Mouse (Mus musculus): ENCODE results near the gene Fam49a.

- TF ChIP-seq CTCF (IDR thresholded peaks at IDR 0.05; ENCODE audit: low read depth, low read length) = no peak
- TF ChIP-seq POLR2AphosphoS5 (IDR thresholded peaks at IDR 0.05; ENCODE audit: insufficient replicate concordance, low read depth, low read length) = no peak
- no peak for TF ChIP-seq TAL1 (conservative IDR thresholded peaks at IDR 0.05; ENCODE audit: low read depth, low read length)
- no peak for TF ChIP-seq GATA1 (IDR thresholded peaks at IDR 0.05; ENCODE audit: borderline replicate concordance, low read length)
- no peak for TF ChIP-seq GATA2 (IDR thresholded peaks at IDR 0.05; ENCODE audit: borderline replicate concordance, low read depth, low read length)
These were observed 165.3 kb downstream of the Fam49a start for GRCm38 (mm10) chr12:12427285-12427684.

Data from G1E (cell line).